Mouse (Mus musculus) liver, embryonic 12.5 days (tissue): ENCODE results near the gene Slc38a9. TPM values are rescaled to one million over a fixed set of nuclear protein-coding genes. Genes with fewer than 3 reads are reported as not detected.

Source experiments
- ATAC-seq: fragments of 200-750 bp; cut with Nextera tagmentation; 2 replicates; pipeline ENCODE4 v1.8.0; 2017; ENCODE audit warnings: moderate number of reproducible peaks, mild to moderate bottlenecking, moderate library complexity
- H3K27ac ChIP-seq: fragments of 300-500 bp; sonication (generic); 2 replicates; pipeline ENCODE4 v1.5.1; 2016; ENCODE audit warnings: mild to moderate bottlenecking
- H3K27me3 ChIP-seq: fragments of 300-500 bp; sonication (generic); replicated peaks from 2 replicates; pipeline ENCODE4 v1.6.1; 2016; ENCODE audit warnings: mild to moderate bottlenecking, moderate library complexity
- H3K36me3 ChIP-seq: fragments of 300-500 bp; sonication (generic); 2 replicates; pipeline ENCODE4 v1.6.1; 2016; ENCODE audit warnings: mild to moderate bottlenecking, moderate library complexity
- H3K4me1 ChIP-seq: fragments of 300-500 bp; sonication (generic); 2 replicates; pipeline ENCODE4 v1.6.1; 2016
- H3K4me2 ChIP-seq: fragments of 300-500 bp; sonication (generic); 2 replicates; pipeline ENCODE4 v1.6.1; 2016; ENCODE audit warnings: mild to moderate bottlenecking, moderate library complexity
- H3K4me3 ChIP-seq: fragments of 300-500 bp; sonication (generic); 2 replicates; pipeline ENCODE4 v1.5.1; 2016; ENCODE audit warnings: mild to moderate bottlenecking, moderate library complexity
- H3K9ac ChIP-seq: fragments of 300-500 bp; sonication (generic); 2 replicates; pipeline ENCODE4 v1.6.1; 2016; ENCODE audit warnings: mild to moderate bottlenecking, moderate library complexity
- H3K9me3 ChIP-seq: fragments of 300-500 bp; sonication (generic); replicated peaks from 2 replicates; pipeline ENCODE4 v1.6.1; 2016; ENCODE audit warnings: mild to moderate bottlenecking, moderate library complexity
- WGBS: fragments of 180-500 bp; shearing (Covaris S2); methylation state at CpG from one replicate; pipeline ENCODE4 v1.1.7; 2016; ENCODE audit not compliant: insufficient replicate concordance; 5-methylcytosine and 5-hydroxymethylcytosine counted together
- polyA plus RNA-seq: library from polyadenylated mRNA; unstranded; fragments of >200 nt; fragmentation: Nextera tagmentation; extraction: Ambion mirVana; gene quantifications from 2 replicates; pipeline ENCODE4 v1.2.1, GENCODE M21; 2016

Gene Slc38a9
- polyA plus RNA-seq, 1 experiment from 2014 or later = 13.6 TPM

GRCm38 (mm10) chr13:112652205-112652604 lies 8.3 kb upstream of the Slc38a9 start, which contains the start of gene Ddx4:
Ddx4 (minus strand) TSS chr13:112652475.
- Histone ChIP-seq H3K4me1 (no peaks in the 10 kb centered on the region), H3K27ac (no peak within 1 kb of the TSS), H3K9ac (no peak within 1 kb of the TSS), H3K36me3 (0 out of 2 replicates have a peak, but pooled peaks cover 4% of the 10 kb centered on the region), H3K4me2 (no peak within 1 kb of the TSS), H3K27me3 (peaks cover 13% of the 10 kb centered on the region), H3K9me3 (peaks cover 14% of the 10 kb centered on the region), H3K4me3 (no peak within 1 kb of the TSS)
- WGBS = 71% methylated on average over 45 of the region's 45 CpGs
- ATAC-seq = no peak

- 3% methylated on average over 10 of the region's 10 CpGs for WGBS
- Histone ChIP-seq H3K4me3 (peak overlapping the region; percentile 75), H3K9me3 (no peaks in the 10 kb centered on the region), H3K9ac (peak overlapping the region; percentile 96), H3K36me3 (no peaks in the 10 kb centered on the region), H3K27ac (peak overlapping the region; percentile 16; the same call in 1 of the 2 replicates), H3K4me1 (peaks cover 30% of the 10 kb centered on the region), H3K27me3 (no peaks in the 10 kb centered on the region), H3K4me2 (peak overlapping the region; percentile 83)
- ATAC-seq = no peak
Measured at GRCm38 (mm10) chr13:112659986-112660573, 471 bp upstream of the Slc38a9 start.

GRCm38 (mm10) chr13:112661687-112662086 lies 1.1 kb downstream of the Slc38a9 start:
- Histone ChIP-seq H3K4me2 (peak overlapping the region; percentile 83), H3K9ac (peak overlapping the region; percentile 96), H3K36me3 (no peaks in the 10 kb centered on the region), H3K9me3 (no peaks in the 10 kb centered on the region), H3K4me1 (peaks cover 30% of the 10 kb centered on the region), H3K27ac (no peak overlapping the region), H3K4me3 (peak overlapping the region; percentile 75), H3K27me3 (no peaks in the 10 kb centered on the region)
- ATAC-seq = no peak
- WGBS = 72% methylated on average over 2 of the region's 2 CpGs

GRCm38 (mm10) chr13:112666433-112667024 lies 6.0 kb downstream of the Slc38a9 start:
- Histone ChIP-seq H3K4me3 (no peak overlapping the region), H3K9me3 (no peaks in the 10 kb centered on the region), H3K4me1 (peaks cover 17% of the 10 kb centered on the region), H3K27ac (no peak overlapping the region), H3K9ac (no peak overlapping the region), H3K36me3 (peaks cover 24% of the 10 kb centered on the region), H3K27me3 (no peaks in the 10 kb centered on the region), H3K4me2 (no peak overlapping the region)
- 73% methylated on average over 10 of the region's 10 CpGs for WGBS
- no peak for ATAC-seq

GRCm38 (mm10) chr13:112667215-112667614 lies 6.7 kb downstream of the Slc38a9 start:
- no peak overlapping the region for H3K9ac ChIP-seq
- peaks cover 19% of the 10 kb centered on the region for H3K4me1 ChIP-seq
- peaks cover 30% of the 10 kb centered on the region for H3K36me3 ChIP-seq
- no peaks in the 10 kb centered on the region for H3K9me3 ChIP-seq
- H3K27me3 ChIP-seq = no peaks in the 10 kb centered on the region
- H3K27ac ChIP-seq = no peak overlapping the region
- ATAC-seq = no peak
- no peak overlapping the region for H3K4me2 ChIP-seq
- WGBS = 71% methylated on average over 9 of the region's 9 CpGs
- no peak overlapping the region for H3K4me3 ChIP-seq

- Histone ChIP-seq H3K27me3 (no peaks in the 10 kb centered on the region), H3K4me1 (peaks cover 33% of the 10 kb centered on the region), H3K4me3 (no peak overlapping the region), H3K4me2 (no peak overlapping the region), H3K9ac (no peak overlapping the region), H3K36me3 (peaks cover 30% of the 10 kb centered on the region), H3K9me3 (no peaks in the 10 kb centered on the region), H3K27ac (no peak overlapping the region)
- no peak for ATAC-seq
- WGBS = 52% methylated on average over 13 of the region's 13 CpGs
Measured at GRCm38 (mm10) chr13:112671708-112672107, 11.2 kb downstream of the Slc38a9 start.

GRCm38 (mm10) chr13:112672797-112673196 lies 12.2 kb downstream of the Slc38a9 start:
- ATAC-seq = peak; percentile 90
- Histone ChIP-seq H3K36me3 (peaks cover 32% of the 10 kb centered on the region), H3K4me2 (no peak overlapping the region), H3K27me3 (no peaks in the 10 kb centered on the region), H3K9me3 (no peaks in the 10 kb centered on the region), H3K4me1 (peaks cover 30% of the 10 kb centered on the region), H3K9ac (no peak overlapping the region), H3K4me3 (no peak overlapping the region), H3K27ac (peak overlapping the region; percentile 53)
- 21% methylated on average over 6 of the region's 6 CpGs for WGBS

- Histone ChIP-seq H3K9ac (no peak overlapping the region; the same call in 1 of the 2 replicates), H3K36me3 (peaks cover 43% of the 10 kb centered on the region), H3K27me3 (no peaks in the 10 kb centered on the region), H3K4me2 (no peak overlapping the region), H3K4me3 (no peak overlapping the region), H3K9me3 (no peaks in the 10 kb centered on the region), H3K4me1 (peaks cover 30% of the 10 kb centered on the region), H3K27ac (no peak overlapping the region)
- 21% methylated on average over 9 of the region's 9 CpGs for WGBS
- ATAC-seq = peak; percentile 59
Measured at GRCm38 (mm10) chr13:112673899-112674447, 13.4 kb downstream of the Slc38a9 start.

- H3K36me3 ChIP-seq = peaks cover 22% of the 10 kb centered on the region
- H3K27me3 ChIP-seq = no peaks in the 10 kb centered on the region
- no peak for ATAC-seq
- 83% methylated on average over 4 of the region's 4 CpGs for WGBS
- no peaks in the 10 kb centered on the region for H3K9me3 ChIP-seq
- H3K9ac ChIP-seq = no peak overlapping the region
- H3K4me3 ChIP-seq = no peak overlapping the region
- peaks cover 11% of the 10 kb centered on the region; the same call in 1 of the 2 replicates for H3K4me1 ChIP-seq
- no peak overlapping the region for H3K4me2 ChIP-seq
- no peak overlapping the region for H3K27ac ChIP-seq
Measured at GRCm38 (mm10) chr13:112678154-112678553, 17.6 kb downstream of the Slc38a9 start.

- no peak overlapping the region for H3K4me3 ChIP-seq
- no peak overlapping the region for H3K4me2 ChIP-seq
- H3K4me1 ChIP-seq = peaks cover 10% of the 10 kb centered on the region
- H3K27me3 ChIP-seq = no peaks in the 10 kb centered on the region
- H3K36me3 ChIP-seq = peaks cover 15% of the 10 kb centered on the region
- H3K9me3 ChIP-seq = no peaks in the 10 kb centered on the region
- no peak overlapping the region for H3K9ac ChIP-seq
- 73% methylated on average over 2 of the region's 2 CpGs for WGBS
- H3K27ac ChIP-seq = no peak overlapping the region
- no peak for ATAC-seq
Measured at GRCm38 (mm10) chr13:112683312-112683711, 22.8 kb downstream of the Slc38a9 start.

- Histone ChIP-seq H3K36me3 (peaks cover 10% of the 10 kb centered on the region), H3K27me3 (no peaks in the 10 kb centered on the region), H3K9ac (no peak overlapping the region), H3K4me2 (no peak overlapping the region), H3K27ac (no peak overlapping the region), H3K9me3 (no peaks in the 10 kb centered on the region), H3K4me3 (no peak overlapping the region), H3K4me1 (peaks cover 10% of the 10 kb centered on the region)
- ATAC-seq = no peak
- 84% methylated on average over 6 of the region's 6 CpGs for WGBS
Measured at GRCm38 (mm10) chr13:112683970-112684369, 23.4 kb downstream of the Slc38a9 start.

- peak; percentile 74 for ATAC-seq
- H3K9me3 ChIP-seq = no peaks in the 10 kb centered on the region
- H3K27ac ChIP-seq = 0 out of 2 replicates have a peak overlapping the region, but pooled peaks have one; percentile 4
- no peak overlapping the region for H3K4me2 ChIP-seq
- H3K9ac ChIP-seq = no peak overlapping the region
- WGBS = 45% methylated on average over 2 of the region's 2 CpGs
- no peak overlapping the region for H3K4me3 ChIP-seq
- peaks cover 10% of the 10 kb centered on the region for H3K4me1 ChIP-seq
- no peaks in the 10 kb centered on the region for H3K27me3 ChIP-seq
- peaks cover 17% of the 10 kb centered on the region for H3K36me3 ChIP-seq
Measured at GRCm38 (mm10) chr13:112686155-112686554, 25.6 kb downstream of the Slc38a9 start.
